9 mouse cellular contexts compared by ENCODE assay signal in the genomic region with DNA sequence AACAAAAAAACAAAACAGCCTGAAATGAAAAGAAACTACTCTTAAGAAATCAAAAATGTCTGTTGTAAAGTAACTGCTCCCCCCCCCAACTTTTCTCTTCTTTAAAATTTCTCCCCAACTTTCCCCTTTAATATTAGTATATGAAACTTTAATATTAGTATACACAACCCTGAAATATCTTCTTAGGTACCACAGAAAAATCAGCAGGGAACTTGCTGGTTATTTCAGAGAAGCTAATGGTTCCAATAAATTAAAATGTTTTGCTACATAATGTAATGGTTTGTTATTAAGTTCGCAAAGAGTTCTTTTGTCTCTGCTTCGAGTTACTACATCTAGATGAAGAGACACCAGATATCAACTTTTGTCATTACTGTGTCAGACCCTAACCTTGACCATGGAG. TPM values are rescaled to one million over a fixed set of nuclear protein-coding genes. Genes with fewer than 3 reads are reported as not detected.
A peak's percentile ranks its signal among the peaks of the same experiment; 100 is the strongest.
DNase-seq lines count a peak whose midpoint lies in the region; ATAC-seq and TF ChIP-seq lines count a peak whose summit lies in the region.
"Had no signal": no experiment of that assay in that cellular context is flagged by ENCODE, and none has a peak within 500 bp of the region (broad histone marks: within the 10 kb centered on the region; RNA-seq: fewer than 3 reads in every experiment).

No protein-coding gene starts in this region.

- no peak for DNase-seq in heart, adult 11 months
- no peak for DNase-seq in G1E (ENCODE audit: low spot score)
- DNase-seq in hindbrain, embryonic 11.5 days (ENCODE audit: low spot score) = no peak
- no peak for DNase-seq in midbrain, embryonic 10.5 days (ENCODE audit: low spot score)
- no peak for DNase-seq in adrenal gland, adult 8-10 months
- DNase-seq in spleen, postnatal 10 days (ENCODE audit: low spot score in 2 of 2) = no peak
- no peak for DNase-seq in urinary bladder, postnatal 14 days (ENCODE audit: low spot score)

- H3K4me1 ChIP-seq in heart, embryonic 16.5 days (ENCODE audit: control insufficient read depth, insufficient read depth, low read length) = peaks cover 8% of the 10 kb centered on the region
- H3K4me1 ChIP-seq in G1E (ENCODE audit: insufficient read depth, low read depth, low read length) = peaks cover 39% of the 10 kb centered on the region
- H3K4me1 ChIP-seq in hindbrain, embryonic 11.5 days (replicated peaks; ENCODE audit: control insufficient read depth, insufficient read depth, low read length) = peaks cover 4% of the 10 kb centered on the region
- H3K4me1 ChIP-seq in midbrain, embryonic 10.5 days = peaks cover 33% of the 10 kb centered on the region

- H3K36me3 ChIP-seq in heart, embryonic 16.5 days (ENCODE audit: control insufficient read depth, insufficient read depth) = peaks cover 14% of the 10 kb centered on the region
- H3K36me3 ChIP-seq in G1E (replicated peaks) = peaks cover 34% of the 10 kb centered on the region
- no peaks in the 10 kb centered on the region for H3K36me3 ChIP-seq in hindbrain, embryonic 11.5 days (ENCODE audit: control insufficient read depth, insufficient read depth, low read length)
- H3K36me3 ChIP-seq in midbrain, embryonic 10.5 days = peaks cover 36% of the 10 kb centered on the region

- WGBS in heart, embryonic 16.5 days = 7% methylated on average over 2 of the region's 2 CpGs
- 7% methylated on average over 2 of the region's 2 CpGs for WGBS in hindbrain, embryonic 11.5 days
- 9% methylated on average over 2 of the region's 2 CpGs for WGBS in midbrain, embryonic 10.5 days

- no peaks in the 10 kb centered on the region; the same call in 1 of the 2 replicates for H3K9me3 ChIP-seq in heart, embryonic 16.5 days (replicated peaks; ENCODE audit: control insufficient read depth, low read length)
- H3K9me3 ChIP-seq in G1E (replicated peaks) = no peaks in the 10 kb centered on the region
- no peaks in the 10 kb centered on the region for H3K9me3 ChIP-seq in hindbrain, embryonic 11.5 days (ENCODE audit: control insufficient read depth, low read length)
- no peaks in the 10 kb centered on the region; the same call in 1 of the 2 replicates for H3K9me3 ChIP-seq in midbrain, embryonic 10.5 days (replicated peaks)

- peak overlapping the region; percentile 68 for H3K4me3 ChIP-seq in heart, embryonic 16.5 days (ENCODE audit: low read length)
- peak overlapping the region; percentile 75 for H3K4me3 ChIP-seq in G1E (ENCODE audit: low read depth, low read length)
- H3K4me3 ChIP-seq in hindbrain, embryonic 11.5 days (ENCODE audit: low read depth, low read length) = peak overlapping the region; percentile 59
- peak overlapping the region; percentile 66 for H3K4me3 ChIP-seq in midbrain, embryonic 10.5 days

- ATAC-seq in heart, embryonic 16.5 days (replicated peaks; ENCODE audit: extremely low read depth, insufficient read depth, low FRiP score) = no peak
- no peak for ATAC-seq in G1E (ENCODE audit: extremely low read depth, insufficient number of reproducible peaks, low FRiP score, poor library complexity, severe bottlenecking)
- no peak for ATAC-seq in hindbrain, embryonic 11.5 days (ENCODE audit: low FRiP score)

- peak overlapping the region; percentile 87 for H3K4me2 ChIP-seq in heart, embryonic 16.5 days (ENCODE audit: low read depth, low read length)
- peak overlapping the region; percentile 58 for H3K4me2 ChIP-seq in hindbrain, embryonic 11.5 days (replicated peaks; ENCODE audit: low read depth, low read length)

- H3K27ac ChIP-seq in heart, embryonic 16.5 days (ENCODE audit: low read length) = peak overlapping the region; percentile 99
- H3K27ac ChIP-seq in hindbrain, embryonic 11.5 days (ENCODE audit: low read depth, low read length) = peak overlapping the region; percentile 96
- H3K27ac ChIP-seq in midbrain, embryonic 10.5 days (replicated peaks) = peak overlapping the region; percentile 98

- no peak for TF ChIP-seq CTCF in G1E (IDR thresholded peaks at IDR 0.05; ENCODE audit: low read depth, low read length)

- peak overlapping the region; percentile 83 for H3K9ac ChIP-seq in heart, embryonic 16.5 days (ENCODE audit: low read length)
- peak overlapping the region; percentile 87 for H3K9ac ChIP-seq in hindbrain, embryonic 11.5 days (ENCODE audit: low read depth, low read length)

- no peaks in the 10 kb centered on the region for H3K27me3 ChIP-seq in heart, embryonic 16.5 days (ENCODE audit: control insufficient read depth, insufficient read depth, low read length)
- H3K27me3 ChIP-seq in G1E (ENCODE audit: insufficient read depth, low read length) = no peaks in the 10 kb centered on the region; the same call in 1 of the 2 replicates
- H3K27me3 ChIP-seq in hindbrain, embryonic 11.5 days (ENCODE audit: control insufficient read depth, insufficient read depth, low read length) = no peaks in the 10 kb centered on the region
- no peaks in the 10 kb centered on the region for H3K27me3 ChIP-seq in midbrain, embryonic 10.5 days (ENCODE audit: low read depth, poor library complexity, severe bottlenecking)
- H3K27me3 ChIP-seq: Patski had no signal

RNA-seq across cellular contexts. Expression of a gene that starts 0.8 kb away (rescaled TPM):
- polyA plus RNA-seq in heart, embryonic 16.5 days (2015; fragmentation: Nextera tagmentation; extraction: Ambion mirVana) = 21.7 and 27.6 TPM in 2 replicates
- total RNA-seq in G1E (2014; fragmentation: Nextera tagmentation) = 120 and 126 TPM in 2 replicates
- 36.8 and 36.9 TPM in 2 replicates for total RNA-seq in G1E (2017)
- polyA plus RNA-seq in G1E (2012) = 2.6 and 2.8 TPM in 2 replicates
- polyA plus RNA-seq in hindbrain, embryonic 11.5 days (2014; fragmentation: Nextera tagmentation; extraction: Ambion mirVana) = 47.9 and 51.6 TPM in 2 replicates
- polyA plus RNA-seq in midbrain, embryonic 10.5 days (2016; fragmentation: Nextera tagmentation; extraction: Ambion mirVana) = 47.8 and 52.7 TPM in 2 replicates
- 10 to 100 TPM; 24.4 to 32.6 (median 28.6) TPM for total RNA-seq in adrenal gland, adult 8-10 months (2022)

RNA-seq across cellular contexts. Expression of a gene that starts 0.8 kb away (rescaled TPM):
- polyA plus RNA-seq in heart, embryonic 16.5 days (2015; fragmentation: Nextera tagmentation; extraction: Ambion mirVana) = 0.12 TPM in 1 of 2 replicates, not detected in the other
- not detected in 2 replicates for total RNA-seq in G1E (2014; fragmentation: Nextera tagmentation)
- 0.33 TPM in 1 of 2 replicates, not detected in the other for total RNA-seq in G1E (2017)
- polyA plus RNA-seq in G1E (2012) = not detected in 2 replicates
- polyA plus RNA-seq in hindbrain, embryonic 11.5 days (2014; fragmentation: Nextera tagmentation; extraction: Ambion mirVana) = 0.36 and 0.37 TPM in 2 replicates
- polyA plus RNA-seq in midbrain, embryonic 10.5 days (2016; fragmentation: Nextera tagmentation; extraction: Ambion mirVana) = 0.22 and 0.36 TPM in 2 replicates
- under 1 TPM in 3 of 4 experiments, not detected in 1; 0.24 to 0.92 (median 0.35) TPM for total RNA-seq in adrenal gland, adult 8-10 months (2022)

RNA-seq across cellular contexts. Expression of a gene that starts 32.6 kb away (rescaled TPM):
- 2.5 and 2.7 TPM in 2 replicates for polyA plus RNA-seq in heart, embryonic 16.5 days (2015; fragmentation: Nextera tagmentation; extraction: Ambion mirVana)
- not detected in 2 replicates for total RNA-seq in G1E (2014; fragmentation: Nextera tagmentation)
- total RNA-seq in G1E (2017) = 0.23 TPM in 1 of 2 replicates, not detected in the other
- polyA plus RNA-seq in G1E (2012) = not detected in 2 replicates
- polyA plus RNA-seq in hindbrain, embryonic 11.5 days (2014; fragmentation: Nextera tagmentation; extraction: Ambion mirVana) = 6.8 and 9.4 TPM in 2 replicates
- 22.0 and 22.8 TPM in 2 replicates for polyA plus RNA-seq in midbrain, embryonic 10.5 days (2016; fragmentation: Nextera tagmentation; extraction: Ambion mirVana)
- 1 to 10 TPM in 3 of 4 experiments, under 1 TPM in 1; 0.64 to 3.3 (median 1.0) TPM for total RNA-seq in adrenal gland, adult 8-10 months (2022)
- polyA plus RNA-seq: Patski had no signal

RNA-seq across cellular contexts. Expression of a gene that starts 59.3 kb away (rescaled TPM):
- 1.3 and 1.7 TPM in 2 replicates for polyA plus RNA-seq in heart, embryonic 16.5 days (2015; fragmentation: Nextera tagmentation; extraction: Ambion mirVana)
- total RNA-seq in G1E (2014; fragmentation: Nextera tagmentation) (not detected in 2 replicates), G1E (2017) (0.05 TPM in 1 of 2 replicates, not detected in the other)
- not detected in 2 replicates for polyA plus RNA-seq in G1E (2012)
- 3.5 and 3.9 TPM in 2 replicates for polyA plus RNA-seq in hindbrain, embryonic 11.5 days (2014; fragmentation: Nextera tagmentation; extraction: Ambion mirVana)
- 1.3 and 2.3 TPM in 2 replicates for polyA plus RNA-seq in midbrain, embryonic 10.5 days (2016; fragmentation: Nextera tagmentation; extraction: Ambion mirVana)
- 1 to 10 TPM; 1.3 to 3.0 (median 2.0) TPM for total RNA-seq in adrenal gland, adult 8-10 months (2022)
- polyA plus RNA-seq: Patski had no signal
